Mouse (Mus musculus) heart, embryonic 15.5 days (tissue): Measurements from ENCODE around the gene Gprin1. TPM values are rescaled to one million over a fixed set of nuclear protein-coding genes. Genes with fewer than 3 reads are reported as not detected.
"Not testable (repeated sequence)": the region's sequence is repeated elsewhere in the genome, so short reads cannot be mapped to it uniquely, and the experiment has no call there.

ENCODE experiments used
- ATAC-seq: fragments of 200-750 bp; cut with Nextera tagmentation; replicated peaks from 2 replicates; pipeline ENCODE4 v1.8.0; 2017; ENCODE audit warnings: low read depth, moderate TSS enrichment; ENCODE audit not compliant: insufficient number of reproducible peaks, insufficient read depth, low FRiP score
- H3K27ac ChIP-seq: fragments of 300-500 bp; sonication (generic); 2 replicates; pipeline ENCODE4 v1.5.1; 2015; ENCODE audit warnings: mild to moderate bottlenecking, inconsistent platforms
- H3K27me3 ChIP-seq: fragments of 300-500 bp; sonication (generic); 2 replicates; pipeline ENCODE4 v1.6.1; 2015; ENCODE audit warnings: inconsistent platforms
- H3K36me3 ChIP-seq: fragments of 300-500 bp; sonication (generic); 2 replicates; pipeline ENCODE4 v1.6.1; 2015; ENCODE audit warnings: mild to moderate bottlenecking, inconsistent platforms
- H3K4me1 ChIP-seq: fragments of 300-500 bp; sonication (generic); replicated peaks from 2 replicates; pipeline ENCODE4 v1.6.1; 2015; ENCODE audit warnings: inconsistent platforms
- H3K4me2 ChIP-seq: fragments of 300-500 bp; sonication (generic); 2 replicates; pipeline ENCODE4 v1.6.1; 2015; ENCODE audit warnings: inconsistent platforms, mild to moderate bottlenecking, moderate library complexity
- H3K4me3 ChIP-seq: fragments of 300-500 bp; sonication (generic); 2 replicates; pipeline ENCODE4 v1.5.1; 2015; ENCODE audit warnings: mild to moderate bottlenecking, inconsistent platforms
- H3K9ac ChIP-seq: fragments of 300-500 bp; sonication (generic); 2 replicates; pipeline ENCODE4 v1.6.1; 2015; ENCODE audit warnings: mild to moderate bottlenecking, inconsistent platforms
- H3K9me3 ChIP-seq: fragments of 300-500 bp; sonication (generic); replicated peaks from 2 replicates; pipeline ENCODE4 v1.6.1; 2016; ENCODE audit warnings: inconsistent platforms
- WGBS: fragments of 180-500 bp; shearing (Covaris S2); methylation state at CpG from one replicate; pipeline ENCODE4 v1.1.7; 2015; ENCODE audit warnings: mixed read lengths; 5-methylcytosine and 5-hydroxymethylcytosine counted together
- polyA plus RNA-seq: library from polyadenylated mRNA; unstranded; fragments of >200 nt; fragmentation: Nextera tagmentation; extraction: Ambion mirVana; gene quantifications from 2 replicates; pipeline ENCODE4 v1.2.1, GENCODE M21; 2015

Gene Gprin1
- 0.05 and 0.32 TPM in 2 replicates for polyA plus RNA-seq

DNA sequence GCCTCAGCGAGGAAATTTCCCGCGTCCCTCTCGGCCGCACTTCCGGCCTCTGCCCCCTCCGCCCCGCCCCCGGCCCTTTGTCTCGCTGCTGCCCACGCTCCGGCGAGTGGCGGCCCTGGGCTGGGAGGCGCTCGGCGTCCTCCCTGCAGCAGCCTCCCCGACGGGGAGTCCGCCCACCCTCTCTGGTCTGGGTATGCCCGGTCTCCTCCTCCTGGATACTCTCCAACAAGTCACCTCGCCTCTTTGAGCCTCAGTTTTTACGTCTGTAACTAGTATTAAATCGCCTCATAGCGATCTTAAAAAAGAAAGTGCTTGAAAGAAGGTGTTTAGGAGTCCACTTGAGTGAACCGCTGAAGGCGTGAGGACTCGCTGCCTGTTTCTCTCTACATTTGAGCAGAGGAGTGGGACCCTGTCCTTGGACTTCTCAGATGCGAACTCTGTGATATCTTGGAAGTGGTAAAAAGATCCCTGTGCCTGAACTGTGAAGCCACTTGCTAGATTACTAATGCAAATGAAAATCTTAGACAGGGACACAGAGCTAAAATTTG is at the start of gene Gprin1:
Gene Gprin1, minus strand, starts transcription at position 11 of the 548 bp plus-strand sequence.
- Histone ChIP-seq H3K4me3 (peak within 1 kb of the TSS; percentile 55), H3K9me3 (no peaks in the 10 kb centered on the region), H3K36me3 (no peaks in the 10 kb centered on the region), H3K27me3 (peaks cover 87% of the 10 kb centered on the region), H3K4me1 (peaks cover 10% of the 10 kb centered on the region), H3K9ac (no peak within 1 kb of the TSS), H3K4me2 (peak within 1 kb of the TSS; percentile 94), H3K27ac (no peak within 1 kb of the TSS)
- WGBS, result 3% methylated on average over 29 of the region's 29 CpGs
- ATAC-seq, result no peak; the same call in 1 of the 2 replicates

DNA sequence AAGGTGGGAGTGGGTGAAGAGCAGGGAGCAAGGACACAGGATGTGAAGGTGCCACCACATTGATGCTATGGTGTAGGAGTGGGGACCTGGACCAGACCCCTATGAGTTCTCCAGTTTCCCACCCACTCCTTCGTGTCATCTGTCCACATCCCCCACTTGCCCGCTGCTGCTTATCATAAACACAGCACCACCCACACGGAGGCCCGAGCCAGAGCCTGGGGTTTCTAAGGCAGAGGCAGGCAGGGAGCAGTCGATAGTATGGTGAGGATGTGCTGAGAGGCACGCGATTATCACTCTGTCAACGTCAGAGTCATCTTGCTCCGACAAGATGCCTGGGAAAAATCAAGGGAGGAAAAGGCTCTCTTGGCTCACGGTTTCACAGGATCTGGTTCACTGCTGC is 49.1 kb upstream of the Gprin1 start:
- Histone ChIP-seq H3K4me2 (no peak overlapping the region), H3K27ac (no peak overlapping the region), H3K9ac (no peak overlapping the region), H3K9me3 (no peaks in the 10 kb centered on the region), H3K4me3 (no peak overlapping the region), H3K4me1 (no peaks in the 10 kb centered on the region), H3K36me3 (no peaks in the 10 kb centered on the region), H3K27me3 (peaks cover 39% of the 10 kb centered on the region)
- 49% methylated on average over 10 of the region's 10 CpGs for WGBS
- no peak for ATAC-seq

DNA sequence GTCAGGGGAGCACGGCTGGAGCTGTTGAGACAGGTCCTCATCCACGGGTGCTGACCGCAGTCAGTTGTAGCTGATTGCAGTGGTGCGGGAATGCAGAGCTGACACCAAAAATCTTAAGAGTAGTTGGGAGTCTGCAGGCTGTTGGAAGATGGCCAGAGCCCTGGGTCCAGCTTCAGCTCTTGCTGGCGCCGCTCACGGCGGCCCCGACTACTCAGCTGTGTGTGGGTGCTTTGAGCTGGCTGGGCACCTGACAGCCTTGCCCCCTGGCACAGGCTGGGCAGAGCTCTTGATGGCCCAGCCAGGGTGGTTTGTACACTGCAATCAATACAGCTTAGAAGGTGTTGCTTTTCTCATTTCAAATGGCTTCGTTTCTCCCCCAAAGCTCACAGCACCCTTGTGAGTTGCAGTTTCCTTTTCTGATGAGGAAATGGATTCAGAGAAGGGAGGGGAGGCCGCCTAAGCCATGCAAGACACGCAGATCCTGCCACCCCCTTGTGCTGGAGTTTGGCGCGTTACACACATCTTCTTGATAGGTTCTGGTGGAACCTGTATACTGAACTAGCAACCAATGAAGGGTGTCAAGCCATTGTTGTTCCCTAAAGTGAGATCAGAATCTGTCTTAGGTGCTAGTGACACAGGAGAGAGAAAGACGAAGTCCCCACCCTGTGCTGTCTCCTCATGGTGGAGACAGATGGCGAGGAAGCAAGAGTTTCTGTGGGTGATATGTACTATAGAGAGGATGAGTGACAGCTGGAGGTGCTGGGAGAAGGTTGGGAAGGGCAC is 48.4 kb upstream of the Gprin1 start:
- no peak for ATAC-seq
- 69% methylated on average over 16 of the region's 16 CpGs for WGBS
- H3K36me3 ChIP-seq, result no peaks in the 10 kb centered on the region

DNA sequence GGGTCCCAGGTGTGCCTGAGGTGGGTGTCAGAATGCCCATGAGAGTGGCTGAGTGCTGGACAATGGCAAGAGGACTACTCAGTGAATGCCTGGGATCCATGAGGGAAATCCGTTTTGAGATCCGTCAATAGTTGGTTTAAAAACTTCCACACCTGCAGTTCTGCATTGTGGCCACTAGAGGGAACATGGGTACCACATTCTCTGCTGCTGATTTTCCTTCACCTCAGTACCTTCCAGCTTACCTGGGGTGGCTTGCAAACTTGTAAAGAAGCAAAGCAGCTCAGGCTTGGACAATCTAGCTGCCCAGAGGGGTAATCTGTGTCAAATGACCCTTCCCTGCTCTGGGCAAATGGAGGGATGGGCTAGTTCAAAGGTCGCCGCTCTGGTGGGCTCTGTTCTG is 47.7 kb upstream of the Gprin1 start:
- H3K27me3 ChIP-seq, result peaks cover 47% of the 10 kb centered on the region
- H3K4me2 ChIP-seq, result no peak overlapping the region
- WGBS, result 33% methylated on average over 4 of the region's 4 CpGs
- no peaks in the 10 kb centered on the region for H3K9me3 ChIP-seq
- no peaks in the 10 kb centered on the region for H3K4me1 ChIP-seq
- no peaks in the 10 kb centered on the region for H3K36me3 ChIP-seq
- H3K4me3 ChIP-seq, result no peak overlapping the region
- H3K27ac ChIP-seq, result no peak overlapping the region
- ATAC-seq, result no peak
- no peak overlapping the region for H3K9ac ChIP-seq

More for the DNA sequence above, 48.4 kb upstream of the Gprin1 start:
- Histone ChIP-seq H3K9ac (no peak overlapping the region), H3K4me2 (no peak overlapping the region), H3K4me3 (no peak overlapping the region), H3K4me1 (no peaks in the 10 kb centered on the region), H3K9me3 (no peaks in the 10 kb centered on the region), H3K27me3 (peaks cover 40% of the 10 kb centered on the region), H3K27ac (no peak overlapping the region)

DNA sequence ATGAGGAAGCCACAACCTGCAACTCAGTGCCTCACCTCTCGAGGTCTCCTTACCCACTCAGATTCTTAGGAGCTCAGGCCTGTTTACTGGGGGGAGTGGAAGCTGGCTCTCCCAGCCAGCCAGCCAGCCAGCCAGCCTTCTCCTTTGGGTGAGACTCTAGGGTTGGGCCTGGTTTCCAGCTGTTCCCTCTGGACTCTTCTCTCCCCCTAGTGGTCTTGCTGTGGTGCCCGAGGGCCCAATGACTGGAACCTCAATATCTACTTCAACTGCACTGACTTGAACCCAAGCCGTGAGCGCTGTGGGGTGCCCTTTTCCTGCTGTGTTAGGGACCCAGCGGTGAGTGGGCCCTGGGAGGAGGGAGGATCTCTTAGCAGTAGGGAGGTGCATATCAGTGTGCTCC is 45.2 kb upstream of the Gprin1 start:
- H3K27me3 ChIP-seq, result peaks cover 63% of the 10 kb centered on the region
- H3K4me1 ChIP-seq, result peaks cover 5% of the 10 kb centered on the region
- whole genome bisulfite sequencing, result 51% methylated on average over 5 of the region's 5 CpGs
- H3K36me3 ChIP-seq, result no peaks in the 10 kb centered on the region
- no peak for ATAC-seq
- H3K4me2 ChIP-seq, result no peak overlapping the region
- no peak overlapping the region for H3K9ac ChIP-seq
- no peak overlapping the region for H3K27ac ChIP-seq
- H3K4me3 ChIP-seq, result no peak overlapping the region
- no peaks in the 10 kb centered on the region for H3K9me3 ChIP-seq

DNA sequence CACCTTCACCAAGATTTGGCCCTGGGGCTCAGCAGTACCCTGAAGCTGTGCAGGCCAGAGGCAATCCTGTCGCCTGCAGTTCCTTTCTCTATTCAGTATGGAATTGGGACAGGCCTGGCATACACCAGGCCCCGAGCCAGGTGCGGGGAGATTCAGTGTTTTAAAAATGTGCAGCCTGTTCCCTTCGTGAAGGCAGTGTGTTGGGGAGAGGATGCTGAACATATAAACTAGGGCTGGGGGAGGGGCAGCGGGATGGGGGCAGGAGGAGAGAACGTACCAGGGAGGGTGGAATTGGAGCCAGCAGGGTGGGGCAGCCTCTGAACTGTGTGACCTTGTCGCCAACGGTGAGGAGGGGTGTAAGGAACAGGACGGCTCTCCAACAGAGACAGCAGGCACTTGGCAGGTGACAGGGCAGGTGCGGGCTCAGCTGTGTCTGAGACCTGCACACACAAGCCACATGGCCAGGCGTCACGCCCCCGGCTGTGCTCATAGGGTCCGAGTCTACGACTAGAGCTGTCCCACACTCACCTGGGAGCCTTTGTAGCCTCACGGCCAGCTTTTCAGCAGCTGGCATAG is 44.4 kb upstream of the Gprin1 start:
- Histone ChIP-seq H3K27ac (no peak overlapping the region), H3K36me3 (no peaks in the 10 kb centered on the region), H3K9ac (no peak overlapping the region), H3K27me3 (peaks cover 65% of the 10 kb centered on the region), H3K9me3 (no peaks in the 10 kb centered on the region), H3K4me1 (peaks cover 12% of the 10 kb centered on the region), H3K4me3 (no peak overlapping the region), H3K4me2 (no peak overlapping the region)
- WGBS, result 75% methylated on average over 16 of the region's 16 CpGs
- ATAC-seq, result no peak

DNA sequence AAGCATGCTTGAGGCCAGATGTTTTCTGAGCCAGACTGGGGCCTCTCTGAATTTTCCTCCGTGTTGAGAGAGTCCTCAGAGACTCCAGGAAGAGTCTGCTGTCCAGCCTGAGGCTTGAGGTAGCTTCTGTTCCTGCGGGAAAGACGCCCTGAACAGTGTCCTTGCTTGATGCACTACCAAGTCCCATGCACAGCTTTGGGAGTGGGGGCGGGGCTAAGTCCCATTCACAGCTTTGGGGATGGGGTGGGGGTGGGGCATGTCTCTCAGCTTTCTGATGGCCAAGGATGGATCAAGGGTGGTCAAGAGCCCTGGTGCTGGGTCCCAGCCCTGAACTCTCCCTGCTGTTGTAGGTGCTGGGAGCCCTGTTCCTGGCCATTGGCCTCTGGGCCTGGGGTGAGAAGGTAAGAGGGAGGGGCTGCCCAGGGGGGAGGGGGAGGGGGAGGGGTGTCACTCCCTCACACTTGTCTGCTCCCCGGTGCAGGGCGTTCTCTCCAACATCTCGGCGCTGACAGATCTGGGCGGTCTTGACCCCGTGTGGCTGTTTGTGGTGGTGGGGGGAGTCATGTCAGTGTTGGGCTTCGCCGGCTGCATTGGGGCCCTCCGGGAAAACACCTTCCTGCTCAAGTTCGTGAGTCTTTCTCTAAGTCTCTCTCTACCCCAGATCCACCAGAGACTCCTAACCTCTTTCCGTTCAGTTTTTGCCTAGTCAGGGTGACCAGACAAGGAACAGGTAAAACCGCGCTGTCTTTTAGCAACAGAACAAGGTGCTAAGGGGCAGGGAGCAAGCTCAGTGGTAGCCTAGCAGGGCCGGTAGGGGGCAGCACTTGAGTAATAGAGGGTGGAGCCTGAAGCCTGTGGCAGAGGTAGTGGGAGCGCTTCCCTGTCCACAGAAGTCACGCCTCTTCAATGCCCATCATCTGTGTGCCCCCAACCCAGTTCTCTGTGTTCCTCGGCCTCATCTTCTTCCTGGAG is 42.9 kb upstream of the Gprin1 start:
- H3K9me3 ChIP-seq, result no peaks in the 10 kb centered on the region
- no peak overlapping the region for H3K9ac ChIP-seq
- 16% methylated on average over 21 of the region's 21 CpGs for WGBS
- no peak overlapping the region for H3K27ac ChIP-seq
- no peak for ATAC-seq
- H3K4me1 ChIP-seq, result peaks cover 16% of the 10 kb centered on the region
- H3K4me2 ChIP-seq, result no peak overlapping the region
- H3K36me3 ChIP-seq, result no peaks in the 10 kb centered on the region
- no peak overlapping the region for H3K4me3 ChIP-seq
- H3K27me3 ChIP-seq, result peaks cover 56% of the 10 kb centered on the region

DNA sequence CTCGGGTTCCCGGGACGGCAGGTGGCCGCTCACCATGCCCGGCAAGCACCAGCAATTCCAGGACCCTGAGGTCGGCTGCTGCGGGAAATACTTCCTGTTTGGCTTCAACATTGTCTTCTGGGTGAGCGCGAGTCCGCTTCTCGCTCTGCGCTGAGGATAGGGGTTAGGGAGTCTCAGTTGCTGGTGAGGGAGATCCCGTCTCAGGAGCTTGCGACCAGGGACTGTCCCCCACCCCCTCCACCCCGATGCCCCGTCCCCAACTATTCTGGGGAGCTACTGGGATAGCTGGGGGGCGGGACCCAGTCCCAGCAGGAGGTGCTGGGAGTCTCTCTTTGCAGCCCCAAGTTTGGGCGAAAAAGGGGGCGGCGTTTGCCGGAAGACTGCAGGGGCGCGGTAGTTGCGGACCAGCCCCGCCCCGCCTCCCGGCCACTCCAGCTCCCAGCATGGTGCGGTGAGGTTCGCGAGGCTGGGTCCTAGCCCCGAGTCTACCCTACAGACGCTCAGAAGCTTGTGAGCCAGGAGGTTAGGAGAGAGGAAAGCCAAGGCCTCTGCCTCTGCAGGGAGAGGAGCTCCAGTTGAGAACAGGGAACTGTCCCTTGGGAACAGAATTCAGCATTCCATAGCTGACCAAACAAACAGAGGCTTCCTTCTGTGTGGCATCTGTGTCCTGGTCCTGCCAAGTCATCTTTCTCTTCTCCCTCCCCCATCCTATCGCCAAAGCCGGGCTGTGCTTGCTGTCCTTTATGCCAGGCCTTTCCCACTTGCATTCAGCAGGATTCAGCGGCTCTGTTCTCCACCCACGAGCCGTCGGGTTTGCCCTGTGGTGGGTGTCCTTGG is 40.1 kb upstream of the Gprin1 start:
- H3K9ac ChIP-seq, result peak overlapping the region; percentile 49
- peak overlapping the region; percentile 66 for H3K4me3 ChIP-seq
- peak overlapping the region; percentile 99 for H3K4me2 ChIP-seq
- H3K4me1 ChIP-seq, result peaks cover 16% of the 10 kb centered on the region
- H3K9me3 ChIP-seq, result no peaks in the 10 kb centered on the region
- H3K27me3 ChIP-seq, result peaks cover 53% of the 10 kb centered on the region
- peak; percentile 7; the same call in 1 of the 2 replicates for ATAC-seq
- WGBS, result 1% methylated on average over 38 of the region's 38 CpGs
- no peaks in the 10 kb centered on the region for H3K36me3 ChIP-seq
- H3K27ac ChIP-seq, result no peak overlapping the region

DNA sequence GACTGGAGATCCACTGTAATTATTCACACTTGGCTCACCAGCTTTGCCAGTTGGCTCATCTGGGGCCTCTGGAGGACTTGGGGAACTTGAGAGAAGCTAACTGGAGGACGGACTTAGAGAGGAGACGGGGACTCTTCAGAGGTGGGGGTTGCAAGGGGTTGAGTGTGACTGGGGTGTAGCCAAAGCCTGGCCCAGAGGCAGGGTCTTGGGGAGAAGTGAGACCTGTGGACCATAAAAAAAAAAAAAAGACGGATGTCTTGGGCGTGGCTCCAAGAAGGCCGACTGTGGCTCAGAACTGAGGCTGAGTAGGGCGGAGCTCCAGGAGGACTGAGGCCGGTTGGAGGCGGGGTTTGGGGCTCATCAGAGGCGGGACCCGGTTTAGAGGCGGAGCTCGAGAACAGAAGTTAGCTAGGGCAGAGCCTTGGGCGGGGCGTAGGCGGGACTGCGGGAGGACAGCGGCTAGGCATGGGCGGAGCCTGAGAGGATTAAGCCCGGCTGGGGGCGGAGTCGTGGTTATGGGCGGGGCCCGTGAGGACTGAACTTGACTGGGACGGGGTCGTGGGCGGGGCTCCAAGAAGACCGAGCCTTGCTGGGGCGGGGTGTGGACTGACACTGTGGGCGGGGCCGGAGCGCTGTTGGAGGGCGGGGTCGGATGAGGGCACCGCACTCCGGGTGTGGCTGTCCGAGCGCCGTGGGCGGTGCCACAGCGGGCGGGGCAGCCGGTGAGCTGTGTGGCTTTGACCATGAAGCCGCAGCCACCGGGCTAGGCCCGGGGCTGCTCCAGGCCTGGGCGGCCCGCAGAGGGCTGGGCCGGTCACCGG is 39.3 kb upstream of the Gprin1 start, which contains the start of gene Tspan17:
Gene Tspan17, plus strand, starts transcription at position 638 of the 821 bp plus-strand sequence.
- Histone ChIP-seq H3K4me1 (peaks cover 16% of the 10 kb centered on the region), H3K27ac (no peak within 1 kb of the TSS), H3K9ac (peak within 1 kb of the TSS; percentile 49), H3K27me3 (peaks cover 48% of the 10 kb centered on the region), H3K36me3 (no peaks in the 10 kb centered on the region), H3K4me3 (peak within 1 kb of the TSS; percentile 66), H3K4me2 (peak within 1 kb of the TSS; percentile 99), H3K9me3 (no peaks in the 10 kb centered on the region)
- peak; percentile 79 for ATAC-seq
- 3% methylated on average over 47 of the region's 49 CpGs for WGBS

DNA sequence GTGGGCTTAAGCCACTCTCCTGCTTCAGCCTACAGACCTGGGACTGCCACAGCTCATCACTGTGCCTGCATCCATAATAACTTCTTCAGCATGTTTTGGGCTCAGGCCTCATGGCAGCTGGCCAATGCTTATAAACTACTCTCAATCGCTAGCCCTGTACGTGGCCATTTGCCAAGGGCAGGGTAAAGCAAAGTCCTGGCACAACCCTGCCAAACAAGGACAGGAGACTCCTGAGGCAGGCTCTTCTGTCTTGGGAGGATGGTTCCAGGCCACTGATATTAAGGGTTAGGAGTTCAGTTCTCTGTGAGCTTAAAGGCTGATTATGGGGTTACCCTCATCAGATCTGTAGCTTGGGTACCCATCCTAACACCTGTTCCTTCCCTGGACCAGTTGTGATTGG is 37.9 kb upstream of the Gprin1 start:
- not testable (repeated sequence) for H3K9ac ChIP-seq, H3K27ac ChIP-seq, H3K36me3 ChIP-seq, ATAC-seq, H3K9me3 ChIP-seq, H3K4me2 ChIP-seq, H3K4me3 ChIP-seq
- peaks cover 16% of the 10 kb centered on the region for H3K4me1 ChIP-seq
- WGBS, result 43% methylated on average over 2 of the region's 2 CpGs
- H3K27me3 ChIP-seq, result peaks cover 40% of the 10 kb centered on the region
